Mouse (Mus musculus) CH12.LX (cell line): Measurements from ENCODE around the gene Tnni1.

Experiments
- CTCF ChIP-seq, 2 experiments: IDR thresholded peaks in 1 of 2; conservative IDR thresholded peaks in 1 of 2; 2 replicates each; pipeline ENCODE4 v1.5.1; 2011 to 2012; ENCODE audit warnings: low read depth in 2 of 2, low read length in 2 of 2, improper control_type of control experiment in 1 of 2, inconsistent platforms in 1 of 2, mild to moderate bottlenecking in 1 of 2, moderate library complexity in 1 of 2
- E2F4 ChIP-seq: IDR thresholded peaks from 2 replicates; pipeline ENCODE4 v1.6.1; 2011; ENCODE audit warnings: low read depth, low read length, improper control_type of control experiment; ENCODE audit not compliant: insufficient replicate concordance
- ELF1 ChIP-seq: IDR thresholded peaks from 2 replicates; pipeline ENCODE4 v1.6.1; 2014; ENCODE audit warnings: low read depth, mild to moderate bottlenecking, inconsistent platforms, low read length, improper control_type of control experiment
- ETS1 ChIP-seq: conservative IDR thresholded peaks from 2 replicates; pipeline ENCODE4 v1.6.1; 2012; ENCODE audit warnings: low read depth, mild to moderate bottlenecking, inconsistent platforms, low read length, improper control_type of control experiment, moderate library complexity
- IRF4 ChIP-seq: IDR thresholded peaks from 2 replicates; pipeline ENCODE4 v1.6.1; 2014; ENCODE audit warnings: low read depth, mild to moderate bottlenecking, inconsistent platforms, low read length, improper control_type of control experiment
- JUN ChIP-seq: IDR thresholded peaks from 2 replicates; pipeline ENCODE4 v1.6.1; 2011; ENCODE audit warnings: low read depth, mild to moderate bottlenecking, low read length, improper control_type of control experiment, moderate library complexity; ENCODE audit not compliant: insufficient read depth
- JUND ChIP-seq: conservative IDR thresholded peaks from 2 replicates; pipeline ENCODE4 v1.6.1; 2011; ENCODE audit warnings: low read depth, low read length, improper control_type of control experiment
- POLR2A ChIP-seq: IDR thresholded peaks from 2 replicates; pipeline ENCODE4 v1.6.1; 2011; ENCODE audit warnings: low read depth, mild to moderate bottlenecking, improper control_type of control experiment, low read length
- POLR2AphosphoS2 ChIP-seq: IDR thresholded peaks from 2 replicates; pipeline ENCODE4 v1.6.1; 2011; ENCODE audit warnings: low read depth, low read length, improper control_type of control experiment
- ZNF384 ChIP-seq: IDR thresholded peaks from 2 replicates; pipeline ENCODE4 v1.6.1; 2012; ENCODE audit warnings: low read depth, low read length, improper control_type of control experiment, inconsistent platforms

DNA sequence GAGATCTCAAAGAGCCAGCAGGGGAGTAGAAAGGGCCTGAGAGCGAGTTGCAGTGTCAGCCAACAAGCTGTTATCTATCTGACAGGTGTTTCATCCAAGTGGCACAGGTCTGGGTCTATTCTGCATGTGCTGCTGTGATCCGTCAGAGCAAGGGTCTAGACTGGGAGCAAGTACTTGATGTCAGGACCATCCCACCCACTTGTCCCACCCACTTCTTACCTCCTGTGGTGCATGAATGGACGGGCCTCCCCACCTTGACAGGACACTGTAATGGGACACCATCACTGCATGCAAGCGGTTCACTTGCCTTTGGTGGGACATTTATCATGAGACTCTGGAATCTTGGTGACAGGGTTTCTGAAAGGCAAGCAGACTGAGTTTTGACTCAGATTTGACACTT is 49.4 kb upstream of the Tnni1 start:
- TF ChIP-seq JUND (no peak), POLR2A (no peak), E2F4 (no peak), CTCF (conservative IDR thresholded peaks at IDR 0.05 in 1 of 2, IDR thresholded peaks at IDR 0.05 in 1 of 2; ENCODE audit: low read depth in 2 of 2, low read length in 2 of 2) (no peak), ELF1 (no peak), ZNF384 (no peak), IRF4 (no peak), JUN (no peak), ETS1 (no peak), POLR2AphosphoS2 (no peak)
